Mouse (Mus musculus) activated CD4-positive, CD25-positive, alpha-beta regulatory T cell, adult 4 months (primary cell): ENCODE measurements around the gene Tshz2. TPM values are rescaled to one million over a fixed set of nuclear protein-coding genes. Genes with fewer than 3 reads are reported as not detected.
"Not testable (repeated sequence)": the region's sequence is repeated elsewhere in the genome, so short reads cannot be mapped to it uniquely, and the experiment has no call there.

Experiments used
- ATAC-seq: one replicate; pipeline ENCODE4 v1.8.0; 2017
- polyA plus RNA-seq, 2 experiments: library from polyadenylated mRNA; unstranded; fragments of 100-300 nt; shearing (Covaris generic); gene quantifications; one replicate each; pipeline ENCODE4 v1.2.1; 2017

The Tshz2 gene
- polyA plus RNA-seq, 2 experiments from 2014 or later = 0.28 to 0.37 TPM

- ATAC-seq = no peak
Observed at GRCm38 (mm10) chr2:169821021-169821441, 188.2 kb downstream of the Tshz2 start.

- ATAC-seq = no peak
Observed at GRCm38 (mm10) chr2:169825908-169826307, 193.1 kb downstream of the Tshz2 start.

GRCm38 (mm10) chr2:169826316-169826715 lies 193.5 kb downstream of the Tshz2 start:
- no peak for ATAC-seq

GRCm38 (mm10) chr2:169826833-169827232 lies 194.0 kb downstream of the Tshz2 start:
- ATAC-seq = no peak

- ATAC-seq = no peak
Observed at GRCm38 (mm10) chr2:169832184-169832583, 199.4 kb downstream of the Tshz2 start.

GRCm38 (mm10) chr2:169833638-169834037 lies 200.8 kb downstream of the Tshz2 start:
- ATAC-seq = no peak

- ATAC-seq = no peak
Observed at GRCm38 (mm10) chr2:169834602-169835001, 201.8 kb downstream of the Tshz2 start.

GRCm38 (mm10) chr2:169837031-169837605 lies 204.3 kb downstream of the Tshz2 start:
- no peak for ATAC-seq

GRCm38 (mm10) chr2:169838521-169838920 lies 205.7 kb downstream of the Tshz2 start:
- ATAC-seq = no peak

- no peak for ATAC-seq
Observed at GRCm38 (mm10) chr2:169841442-169841841, 208.6 kb downstream of the Tshz2 start.

GRCm38 (mm10) chr2:169842494-169842893 lies 209.7 kb downstream of the Tshz2 start:
- ATAC-seq = no peak

- no peak for ATAC-seq
Observed at GRCm38 (mm10) chr2:169843553-169843952, 210.7 kb downstream of the Tshz2 start.

GRCm38 (mm10) chr2:169849077-169849476 lies 216.3 kb downstream of the Tshz2 start:
- no peak for ATAC-seq

- ATAC-seq = no peak
Observed at GRCm38 (mm10) chr2:169849541-169849940, 216.7 kb downstream of the Tshz2 start.

GRCm38 (mm10) chr2:169851606-169852005 lies 218.8 kb downstream of the Tshz2 start:
- no peak for ATAC-seq

GRCm38 (mm10) chr2:169854491-169854890 lies 221.7 kb downstream of the Tshz2 start:
- ATAC-seq = no peak

GRCm38 (mm10) chr2:169857041-169857440 lies 224.2 kb downstream of the Tshz2 start:
- ATAC-seq = not testable (repeated sequence)

GRCm38 (mm10) chr2:169859078-169859855 lies 226.5 kb downstream of the Tshz2 start:
- no peak for ATAC-seq

GRCm38 (mm10) chr2:169860895-169861294 lies 228.1 kb downstream of the Tshz2 start:
- no peak for ATAC-seq

GRCm38 (mm10) chr2:169862701-169863100 lies 229.9 kb downstream of the Tshz2 start:
- ATAC-seq = no peak

GRCm38 (mm10) chr2:169869468-169869867 lies 236.7 kb downstream of the Tshz2 start:
- ATAC-seq = no peak

GRCm38 (mm10) chr2:169870503-169870902 lies 237.7 kb downstream of the Tshz2 start:
- ATAC-seq = no peak

GRCm38 (mm10) chr2:169871436-169872060 lies 238.7 kb downstream of the Tshz2 start:
- no peak for ATAC-seq

- ATAC-seq = no peak
Observed at GRCm38 (mm10) chr2:169873442-169873841, 240.6 kb downstream of the Tshz2 start.
